Mouse (Mus musculus) brain, embryonic 14.5 days (tissue): ENCODE data around the gene Ocm. TPM values are rescaled to one million over a fixed set of nuclear protein-coding genes. Genes with fewer than 3 reads are reported as not detected.
A peak's percentile ranks its signal among the peaks of the same experiment; 100 is the strongest.

Experiments
- DNase-seq: peaks from one replicate; pipeline ENCODE4 v3.0.0-alpha.2; 2011; ENCODE audit warnings: low read depth
- CTCF ChIP-seq: fragments of 200-500 bp; IDR thresholded peaks from 2 replicates; pipeline ENCODE4 v1.5.1; 2012; ENCODE audit warnings: inconsistent platforms, mild to moderate bottlenecking, moderate library complexity, borderline replicate concordance; ENCODE audit not compliant: insufficient read depth, insufficient read length; ENCODE audit errors: extremely low read depth
- POLR2A ChIP-seq: fragments of 200-500 bp; IDR thresholded peaks from 2 replicates; pipeline ENCODE4 v1.6.1; 2012; ENCODE audit warnings: mild to moderate bottlenecking, inconsistent platforms, borderline replicate concordance; ENCODE audit not compliant: poor library complexity, insufficient read depth, insufficient read length, severe bottlenecking; ENCODE audit errors: extremely low read depth
- polyA plus RNA-seq: library from polyadenylated mRNA; depleted of rRNA; stranded (reverse); fragments of >200 nt; gene quantifications from 2 replicates; pipeline ENCODE4 v1.2.3, GENCODE M21; 2012

Ocm gene
- polyA plus RNA-seq, 1 experiment = not detected

GRCm38 (mm10) chr5:143993849-143994248, 32.6 kb downstream of the Ocm start:
- TF ChIP-seq POLR2A (no peak), CTCF (no peak)
- DNase-seq = no peak

- TF ChIP-seq CTCF (no peak), POLR2A (no peak)
These were observed 33.2 kb downstream of the Ocm start for GRCm38 (mm10) chr5:143993260-143993659.

GRCm38 (mm10) chr5:143992661-143993060, 33.8 kb downstream of the Ocm start:
- DNase-seq = no peak

More at GRCm38 (mm10) chr5:143993260-143993659, 33.2 kb downstream of the Ocm start:
- no peak for DNase-seq

GRCm38 (mm10) chr5:143990086-143990485, 36.4 kb downstream of the Ocm start:
- TF ChIP-seq CTCF (no peak), POLR2A (no peak)
- DNase-seq = no peak

More at GRCm38 (mm10) chr5:143992661-143993060, 33.8 kb downstream of the Ocm start:
- TF ChIP-seq CTCF = no peak
- no peak for TF ChIP-seq POLR2A

GRCm38 (mm10) chr5:143989046-143989445, 37.4 kb downstream of the Ocm start:
- no peak for DNase-seq
- TF ChIP-seq POLR2A = no peak
- no peak for TF ChIP-seq CTCF

GRCm38 (mm10) chr5:143987596-143987995, 38.9 kb downstream of the Ocm start:
- TF ChIP-seq POLR2A = no peak
- no peak for TF ChIP-seq CTCF
- no peak for DNase-seq

GRCm38 (mm10) chr5:143985381-143985780, 41.1 kb downstream of the Ocm start:
- TF ChIP-seq CTCF = no peak
- TF ChIP-seq POLR2A = no peak
- DNase-seq = no peak

- no peak for DNase-seq
- no peak for TF ChIP-seq POLR2A
- no peak for TF ChIP-seq CTCF
These were observed 44.1 kb downstream of the Ocm start for GRCm38 (mm10) chr5:143982361-143982760.

GRCm38 (mm10) chr5:143980858-143981257, 45.6 kb downstream of the Ocm start:
- DNase-seq = peak; percentile 66
- TF ChIP-seq CTCF (no peak), POLR2A (no peak)

- DNase-seq = no peak
- TF ChIP-seq POLR2A = no peak
- no peak for TF ChIP-seq CTCF
These were observed 49.6 kb downstream of the Ocm start for GRCm38 (mm10) chr5:143976726-143977431.

GRCm38 (mm10) chr5:143976232-143976631, 50.2 kb downstream of the Ocm start:
- DNase-seq = no peak
- no peak for TF ChIP-seq CTCF
- TF ChIP-seq POLR2A = no peak

GRCm38 (mm10) chr5:143975631-143975933, 50.9 kb downstream of the Ocm start:
- TF ChIP-seq CTCF (no peak), POLR2A (no peak)
- no peak for DNase-seq
